Mouse (Mus musculus) cerebellum, adult 8-10 months (tissue): ENCODE results near the gene Stard9.
A peak's percentile ranks its signal among the peaks of the same experiment; 100 is the strongest.

Source experiments
- DNase-seq: peaks from one replicate; pipeline ENCODE4 v3.0.0; 2022

Stard9 gene

GRCm38 (mm10) chr2:120730639-120731166 is 101.8 kb downstream of the Stard9 start:
- no peak for DNase-seq

GRCm38 (mm10) chr2:120731167-120731862 is 102.4 kb downstream of the Stard9 start:
- peak; percentile 90 for DNase-seq

- DNase-seq: no peak
These were observed 103.1 kb downstream of the Stard9 start for GRCm38 (mm10) chr2:120731877-120732530.

- peak; percentile 26 for DNase-seq
These were observed 116.6 kb downstream of the Stard9 start for GRCm38 (mm10) chr2:120745496-120745895.

GRCm38 (mm10) chr2:120748041-120748440 is 119.1 kb downstream of the Stard9 start:
- DNase-seq: no peak

- DNase-seq: no peak
These were observed 133.0 kb downstream of the Stard9 start for GRCm38 (mm10) chr2:120761922-120762321.

- DNase-seq: no peak
These were observed 141.5 kb downstream of the Stard9 start for GRCm38 (mm10) chr2:120770265-120770935.
